Mouse (Mus musculus): ENCODE data around the gene Rab43.
A peak's percentile ranks its signal among the peaks of the same experiment; 100 is the strongest.

Gene Rab43

GRCm38 (mm10) chr6:87750184-87750910 is 61.6 kb downstream of the Rab43 start:
- DNase-seq (ENCODE audit: low read depth, low spot score): no peak

GRCm38 (mm10) chr6:87748531-87748930 is 63.4 kb downstream of the Rab43 start:
- DNase-seq (ENCODE audit: low read depth, low spot score): no peak

DNA sequence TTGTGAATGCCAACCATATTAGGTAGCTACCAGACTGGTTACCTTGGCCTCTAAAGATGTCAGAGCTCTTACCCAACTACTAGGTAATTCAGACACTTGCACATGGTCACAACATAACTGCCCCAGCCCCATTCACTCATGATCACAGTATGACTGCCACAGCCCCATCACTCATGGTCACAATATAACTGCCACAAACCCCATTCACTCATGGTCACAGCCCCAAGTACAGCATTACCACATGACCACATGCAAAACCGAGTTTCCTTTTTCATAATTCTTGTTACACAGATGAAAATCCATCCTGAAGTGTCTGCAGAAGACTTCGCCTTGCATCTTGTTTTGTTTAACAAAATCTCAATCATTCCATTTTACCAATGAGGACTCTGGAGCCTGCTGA is 63.9 kb downstream of the Rab43 start:
- DNase-seq (ENCODE audit: low read depth, low spot score): no peak

DNA sequence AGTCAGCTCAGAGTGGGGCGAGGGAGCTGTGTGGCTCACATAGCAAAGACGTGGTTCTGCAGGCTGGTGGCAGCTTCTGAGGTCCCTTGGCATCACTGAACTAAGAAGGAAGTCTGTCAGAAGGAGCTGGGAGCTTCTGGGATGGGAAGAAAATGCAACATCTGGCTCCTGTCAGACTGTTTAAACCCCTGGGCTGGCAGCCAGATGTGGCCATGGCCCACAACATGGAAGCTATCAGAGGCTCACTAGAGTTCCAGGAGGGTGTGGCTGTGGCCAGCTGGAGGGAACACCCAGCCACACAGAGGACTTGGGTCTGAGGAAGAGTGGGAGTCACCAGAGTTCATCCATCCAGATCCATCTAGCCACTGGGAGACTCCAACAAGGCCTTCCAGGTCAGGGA is 65.1 kb downstream of the Rab43 start:
- no peak for DNase-seq (ENCODE audit: low read depth, low spot score)

- no peak for DNase-seq (ENCODE audit: low read depth, low spot score)
Measured at GRCm38 (mm10) chr6:87746059-87746458, 65.9 kb downstream of the Rab43 start.

- DNase-seq (ENCODE audit: low read depth, low spot score): no peak
Measured at GRCm38 (mm10) chr6:87745301-87745700, 66.7 kb downstream of the Rab43 start.

DNA sequence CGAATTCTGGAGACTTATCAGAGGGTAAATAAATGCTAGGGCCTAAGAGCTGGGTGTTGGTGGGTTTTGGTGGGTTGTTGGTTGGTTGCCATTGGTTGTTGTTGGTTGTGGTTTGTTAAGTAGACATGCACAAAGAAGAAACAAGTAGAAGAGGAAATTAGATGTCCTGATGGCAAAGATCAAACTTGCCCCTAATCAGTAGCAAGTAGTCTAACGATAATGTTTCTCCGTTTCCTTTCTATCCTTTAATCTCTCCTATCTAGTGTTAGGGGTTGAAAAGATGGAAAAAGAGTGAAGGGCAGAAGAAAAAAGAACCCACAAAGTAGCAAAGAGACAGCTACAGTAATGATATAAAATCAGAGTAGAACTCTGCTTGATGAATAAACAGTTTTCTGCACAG is 67.3 kb downstream of the Rab43 start:
- DNase-seq (ENCODE audit: low read depth, low spot score): no peak

GRCm38 (mm10) chr6:87743281-87743680 is 68.7 kb downstream of the Rab43 start:
- DNase-seq (ENCODE audit: low read depth, low spot score): no peak

DNA sequence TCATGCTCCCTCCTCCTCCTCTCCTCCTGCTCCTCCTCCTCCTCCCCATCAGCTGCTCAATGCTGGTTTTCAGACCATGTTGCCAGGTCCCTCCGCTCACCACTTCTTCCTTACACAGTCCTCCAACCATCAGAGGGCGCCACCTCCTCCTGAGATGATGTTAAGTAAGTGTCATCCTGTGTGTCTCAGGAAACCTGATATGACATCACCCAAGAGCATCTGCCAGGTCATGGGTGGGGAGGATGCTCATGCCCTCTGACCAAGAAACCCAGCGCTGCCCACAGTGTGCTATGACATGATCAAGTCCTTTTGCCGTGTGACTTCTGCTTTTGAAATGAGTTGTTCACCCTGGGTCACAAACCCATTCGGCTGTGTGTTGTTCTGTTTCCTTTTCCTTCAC is 69.2 kb downstream of the Rab43 start:
- peak; percentile 30 for DNase-seq (ENCODE audit: low read depth, low spot score)

GRCm38 (mm10) chr6:87741978-87742377 is 70.0 kb downstream of the Rab43 start:
- peak; percentile 36 for DNase-seq (ENCODE audit: low read depth, low spot score)

- no peak for DNase-seq (ENCODE audit: low read depth, low spot score)
Measured at GRCm38 (mm10) chr6:87740496-87740895, 71.5 kb downstream of the Rab43 start.

DNA sequence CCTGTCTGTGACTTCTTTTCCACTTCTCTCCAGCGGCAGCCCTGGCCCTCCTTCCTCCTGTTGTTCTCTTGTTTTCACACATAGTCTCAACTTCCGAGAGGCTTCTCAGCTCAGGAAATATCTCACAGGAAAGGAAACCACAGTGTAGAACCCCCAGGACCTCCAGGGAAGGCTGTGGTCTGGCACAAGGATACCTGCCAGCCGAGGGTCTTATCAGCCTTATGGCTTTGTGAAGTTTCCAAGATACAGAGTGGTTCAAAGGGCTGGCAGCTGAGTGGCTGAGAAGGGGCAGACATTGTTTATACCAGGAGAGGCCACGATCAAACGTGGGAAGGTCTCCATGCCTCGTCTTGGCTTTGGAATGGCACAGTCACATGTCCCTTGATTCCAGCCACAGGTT is 72.1 kb downstream of the Rab43 start:
- no peak for DNase-seq (ENCODE audit: low read depth, low spot score)
